Comparison of ENCODE assay signal across 13 mouse cellular contexts in the genomic region with DNA sequence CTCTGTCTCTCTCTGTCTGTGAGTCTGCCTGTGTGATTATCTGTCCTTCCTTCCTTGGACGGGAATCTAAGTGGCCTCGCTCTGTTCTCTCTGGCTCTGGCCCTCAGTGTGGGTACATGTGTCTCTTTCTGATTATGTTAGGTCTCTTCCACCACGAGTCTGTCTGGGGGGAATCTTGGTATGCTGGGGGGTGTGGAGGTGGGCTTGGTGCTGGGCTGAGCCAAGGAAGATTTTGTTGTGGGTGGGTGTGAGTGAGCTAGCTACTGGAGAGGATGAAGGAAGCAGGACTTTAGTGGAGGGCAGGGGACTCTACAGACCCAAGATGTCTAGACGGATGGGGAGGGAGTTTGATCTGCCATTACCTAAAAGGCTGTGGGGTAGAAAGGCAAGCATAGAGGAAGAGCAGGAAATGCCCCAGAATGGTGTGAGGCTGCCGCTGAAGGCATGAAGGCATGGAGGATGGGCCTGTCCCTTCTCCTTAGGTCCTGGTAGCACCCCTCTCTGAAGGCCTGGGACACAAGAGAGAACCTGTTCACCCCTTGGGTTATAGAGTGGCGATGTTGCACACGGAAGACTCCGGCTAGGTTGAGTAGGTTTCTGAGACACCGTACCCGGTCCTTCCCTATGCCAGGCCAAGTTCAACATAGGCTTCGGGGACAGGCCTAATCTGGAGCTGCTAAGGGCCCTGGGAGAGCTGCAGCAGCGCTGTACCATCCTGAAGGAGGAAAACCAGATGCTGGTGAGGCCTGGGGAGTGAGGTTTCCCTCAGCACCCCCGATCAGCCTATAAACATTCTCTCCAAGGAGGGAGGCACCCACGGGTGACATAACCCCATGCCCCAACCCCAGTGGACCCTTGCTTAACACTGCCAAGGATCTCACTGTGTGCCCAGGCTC. TPM values are rescaled to one million over a fixed set of nuclear protein-coding genes. Genes with fewer than 3 reads are reported as not detected.
DNase-seq lines count a peak whose midpoint lies in the region; ATAC-seq and TF ChIP-seq lines count a peak whose summit lies in the region.
"Had no signal": no experiment of that assay in that cellular context is flagged by ENCODE, and none has a peak within 500 bp of the region (broad histone marks: within the 10 kb centered on the region; RNA-seq: fewer than 3 reads in every experiment).

No protein-coding gene starts in this region.

- no peaks in the 10 kb centered on the region for H3K9me3 ChIP-seq in hindbrain, postnatal 0 days (ENCODE audit: low read length)
- no peaks in the 10 kb centered on the region for H3K9me3 ChIP-seq in neural tube, embryonic 14.5 days (ENCODE audit: control insufficient read depth, low read length)
- H3K9me3 ChIP-seq: heart, embryonic 10.5 days; limb, embryonic 12.5 days had no signal

- 68% methylated on average over 14 of the region's 14 CpGs for WGBS in hindbrain, postnatal 0 days
- 78% methylated on average over 14 of the region's 14 CpGs for WGBS in neural tube, embryonic 14.5 days

- no peak for TF ChIP-seq CTCF in hindbrain, postnatal 0 days (IDR thresholded peaks at IDR 0.05; ENCODE audit: low read depth)

- no peak for ATAC-seq in CD4-positive, CD25-positive, alpha-beta regulatory T cell, adult 4 months
- no peak for ATAC-seq in hindbrain, postnatal 0 days
- no peak for ATAC-seq in neural tube, embryonic 14.5 days (ENCODE audit: low read depth)
- ATAC-seq: activated CD4-positive, CD25-positive, alpha-beta regulatory T cell, adult 4 months had no signal

- peak overlapping the region; percentile 66 for H3K9ac ChIP-seq in hindbrain, postnatal 0 days (replicated peaks; ENCODE audit: low read length)
- H3K9ac ChIP-seq in neural tube, embryonic 14.5 days (replicated peaks; ENCODE audit: low read depth, low read length) = peak overlapping the region; percentile 66
- H3K9ac ChIP-seq: limb, embryonic 12.5 days; lung, embryonic 14.5 days had no signal

- DNase-seq in CD4-positive, CD25-positive, alpha-beta regulatory T cell, adult 2 months (ENCODE audit: low read depth, low spot score) = peak; percentile 44
- DNase-seq in right cerebral cortex, adult 18-20 months = peak; percentile 42
- no peak for DNase-seq in right cerebral cortex, postnatal 25 days
- DNase-seq in hindbrain, postnatal 0 days (ENCODE audit: low spot score) = peak; percentile 5
- no peak for DNase-seq in frontal cortex, postnatal 25 days (ENCODE audit: low spot score in 2 of 2)
- DNase-seq in testis, postnatal 14 days (ENCODE audit: low spot score) = no peak
- DNase-seq: lung, embryonic 14.5 days had no signal

- no peaks in the 10 kb centered on the region for H3K27me3 ChIP-seq in hindbrain, postnatal 0 days (ENCODE audit: insufficient read depth, low read length)
- H3K27me3 ChIP-seq in neural tube, embryonic 14.5 days (ENCODE audit: control insufficient read depth, insufficient read depth, low read length) = peaks cover 6% of the 10 kb centered on the region; the same call in 1 of the 2 replicates

- H3K27ac ChIP-seq in hindbrain, postnatal 0 days = peak overlapping the region; percentile 83
- no peak overlapping the region for H3K27ac ChIP-seq in neural tube, embryonic 14.5 days (ENCODE audit: low read depth, low read length)
- H3K27ac ChIP-seq: heart, embryonic 10.5 days; limb, embryonic 12.5 days had no signal

- H3K36me3 ChIP-seq in hindbrain, postnatal 0 days (ENCODE audit: insufficient read depth, low read length) = no peaks in the 10 kb centered on the region; the same call in 1 of the 2 replicates
- no peaks in the 10 kb centered on the region for H3K36me3 ChIP-seq in neural tube, embryonic 14.5 days (ENCODE audit: control insufficient read depth, insufficient read depth, low read length)
- H3K36me3 ChIP-seq: heart, embryonic 10.5 days; limb, embryonic 12.5 days had no signal

- H3K4me1 ChIP-seq in hindbrain, postnatal 0 days (ENCODE audit: insufficient read depth, low read length) = peaks cover 9% of the 10 kb centered on the region; the same call in 1 of the 2 replicates
- H3K4me1 ChIP-seq in neural tube, embryonic 14.5 days (ENCODE audit: control insufficient read depth, insufficient read depth, low read length) = peaks cover 32% of the 10 kb centered on the region; the same call in 1 of the 2 replicates

- peak overlapping the region; percentile 73 for H3K4me3 ChIP-seq in hindbrain, postnatal 0 days (ENCODE audit: low read length)
- H3K4me3 ChIP-seq in neural tube, embryonic 14.5 days (ENCODE audit: low read depth, low read length) = peak overlapping the region; percentile 69
- H3K4me3 ChIP-seq: heart, embryonic 10.5 days; limb, embryonic 12.5 days had no signal

- H3K4me2 ChIP-seq in hindbrain, postnatal 0 days (ENCODE audit: low read depth, low read length) = peak overlapping the region; percentile 99
- peak overlapping the region; percentile 94 for H3K4me2 ChIP-seq in neural tube, embryonic 14.5 days (ENCODE audit: low read depth, low read length)
- H3K4me2 ChIP-seq: lung, embryonic 14.5 days had no signal

RNA-seq across cellular contexts. Expression of a gene that starts 1.7 kb away (rescaled TPM):
- polyA plus RNA-seq in CD4-positive, CD25-positive, alpha-beta regulatory T cell, adult 4 months (2017; shearing (Covaris generic)) = 1 to 10 TPM; 3.1 to 3.7 TPM
- total RNA-seq in hindbrain, postnatal 0 days (2014; rRNA removed) = 103 and 137 TPM in 2 replicates
- polyA plus RNA-seq in hindbrain, postnatal 0 days (2015; fragmentation: Nextera tagmentation; extraction: Ambion mirVana) = 33.2 and 35.6 TPM in 2 replicates
- 47.8 and 55.2 TPM in 2 replicates for polyA plus RNA-seq in neural tube, embryonic 14.5 days (2014; fragmentation: Nextera tagmentation; extraction: Ambion mirVana)

RNA-seq across cellular contexts. Expression of a gene that starts 24.7 kb away (rescaled TPM):
- 100 to 1,000 TPM; 346 to 405 TPM for polyA plus RNA-seq in CD4-positive, CD25-positive, alpha-beta regulatory T cell, adult 4 months (2017; shearing (Covaris generic))
- 60.7 and 63.5 TPM in 2 replicates for total RNA-seq in hindbrain, postnatal 0 days (2014; rRNA removed)
- 125 and 135 TPM in 2 replicates for polyA plus RNA-seq in hindbrain, postnatal 0 days (2015; fragmentation: Nextera tagmentation; extraction: Ambion mirVana)
- 137 and 139 TPM in 2 replicates for polyA plus RNA-seq in neural tube, embryonic 14.5 days (2014; fragmentation: Nextera tagmentation; extraction: Ambion mirVana)

RNA-seq across cellular contexts. Expression of a gene that starts 31.3 kb away (rescaled TPM):
- not detected for polyA plus RNA-seq in CD4-positive, CD25-positive, alpha-beta regulatory T cell, adult 4 months (2017; shearing (Covaris generic))
- total RNA-seq in hindbrain, postnatal 0 days (2014; rRNA removed) = 0.37 TPM in 1 of 2 replicates, not detected in the other
- polyA plus RNA-seq in hindbrain, postnatal 0 days (2015; fragmentation: Nextera tagmentation; extraction: Ambion mirVana) = 0.10 and 0.55 TPM in 2 replicates
- polyA plus RNA-seq in neural tube, embryonic 14.5 days (2014; fragmentation: Nextera tagmentation; extraction: Ambion mirVana) = 0.31 and 2.2 TPM in 2 replicates
- polyA plus RNA-seq: activated CD4-positive, CD25-positive, alpha-beta regulatory T cell, adult 4 months; frontal cortex, adult 2 months had no signal

Comparison
In these comparisons a context has a peak if more than half of its experiments do, and no peak if none do; other contexts are left out.
1. DNase-seq: peak in CD4-positive, CD25-positive, alpha-beta regulatory T cell, adult 2 months (single experiment), right cerebral cortex, adult 18-20 months (single experiment) and hindbrain, postnatal 0 days (single experiment); none in right cerebral cortex, postnatal 25 days (single experiment), frontal cortex, postnatal 25 days (0 of 2) and testis, postnatal 14 days (single experiment).